Mouse (Mus musculus): ENCODE results near the gene Dnm1.

Dnm1 gene

GRCm38 (mm10) chr2:32283986-32284385, 69.2 kb downstream of the Dnm1 start:
- DNase-seq (ENCODE audit: low spot score in 2 of 2) = no peak

DNA sequence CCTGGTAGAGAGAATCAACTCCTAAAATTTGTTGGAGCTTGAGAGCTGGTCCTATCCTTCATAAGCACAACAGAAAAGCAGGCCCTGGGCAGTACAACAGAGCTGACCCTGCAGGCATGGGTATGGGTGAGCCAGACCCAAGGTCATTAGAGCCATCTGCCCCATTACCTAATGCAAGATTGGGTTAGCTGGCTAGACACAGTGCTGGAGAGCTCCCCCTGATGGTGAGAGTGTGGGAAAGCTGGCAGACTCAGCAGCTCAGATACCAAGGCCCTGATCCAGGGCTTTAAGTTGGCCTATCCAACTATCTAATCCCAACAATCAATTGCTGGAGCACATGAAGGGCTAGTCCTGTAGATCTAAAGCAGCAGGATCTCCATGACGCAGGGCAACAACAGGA, 70.4 kb downstream of the Dnm1 start:
- peak; percentile 52 to 59 for DNase-seq (ENCODE audit: low spot score in 2 of 2)

- DNase-seq (ENCODE audit: low spot score in 2 of 2) = no peak
Observed at GRCm38 (mm10) chr2:32282289-32282688, 70.8 kb downstream of the Dnm1 start.

DNA sequence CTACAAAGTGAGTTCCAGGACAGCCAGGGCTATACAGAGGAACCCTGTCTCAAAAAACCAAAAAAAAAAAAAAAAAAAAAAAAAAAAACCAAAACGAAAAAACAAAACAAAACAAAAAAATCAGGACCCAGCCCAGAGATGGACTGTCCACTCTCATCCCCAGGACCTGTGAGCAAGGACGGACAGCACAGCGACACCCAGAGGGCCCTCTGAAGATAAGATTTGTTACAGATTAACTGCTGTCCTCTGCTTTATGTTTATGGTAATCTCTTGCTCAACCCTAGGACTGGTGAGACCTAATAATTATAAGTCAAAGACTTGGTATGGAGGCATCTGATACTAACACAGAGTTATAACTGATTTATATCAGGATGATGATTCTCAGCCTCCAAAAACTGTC, 77.3 kb downstream of the Dnm1 start:
- DNase-seq (ENCODE audit: low spot score in 2 of 2) = no peak

GRCm38 (mm10) chr2:32260635-32261034, 92.5 kb downstream of the Dnm1 start:
- peak; percentile 50 to 72 for DNase-seq (ENCODE audit: low spot score in 2 of 2)

- DNase-seq (ENCODE audit: low spot score in 2 of 2) = peak; percentile 92 to 93
Observed at GRCm38 (mm10) chr2:32259657-32260417, 93.3 kb downstream of the Dnm1 start, which contains the start of gene Uck1. Uck1 (minus strand) TSS chr2:32260159.

DNA sequence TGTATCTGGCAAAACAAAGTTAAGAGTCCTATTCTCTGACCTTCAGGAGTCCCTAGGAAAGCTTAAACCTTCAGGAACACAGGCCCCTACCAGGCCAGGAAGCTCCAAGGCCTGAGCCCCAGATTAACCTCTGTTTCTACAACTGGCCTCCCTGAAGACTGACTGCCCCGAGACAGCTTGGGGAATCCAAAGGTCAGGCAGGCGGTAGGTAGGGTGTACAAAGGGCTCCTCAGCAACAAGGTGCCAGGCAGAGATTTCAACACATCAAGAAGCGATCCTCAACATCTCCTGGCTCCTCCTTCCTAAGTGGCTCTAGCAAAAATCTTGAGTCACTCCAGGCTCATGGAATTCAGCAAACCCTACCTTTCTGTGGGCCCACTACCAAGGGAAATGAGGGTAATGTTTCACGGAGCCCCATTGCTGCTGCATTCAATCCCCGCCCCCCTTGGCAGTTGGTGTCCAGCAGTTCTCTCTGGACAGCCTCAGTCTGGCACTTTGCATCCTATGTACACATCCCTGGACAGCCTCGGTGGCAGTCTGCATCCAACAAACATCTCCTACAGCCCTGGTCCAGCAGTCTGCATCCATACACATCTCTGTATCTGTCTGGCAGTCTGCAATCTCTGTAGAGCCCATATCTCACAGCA, 94.1 kb downstream of the Dnm1 start:
- no peak for DNase-seq (ENCODE audit: low spot score in 2 of 2)

Data from spleen, postnatal 36 days (tissue).